In genomic region chr5:135620526-135620925, GRCm38 (mm10) we compare ENCODE assay signal across 25 mouse cellular contexts. TPM values are rescaled to one million over a fixed set of nuclear protein-coding genes. Genes with fewer than 3 reads are reported as not detected.
"Had no signal": no experiment of that assay in that cellular context is flagged by ENCODE, and none has a peak within 500 bp of the region (broad histone marks: within the 10 kb centered on the region; RNA-seq: fewer than 3 reads in every experiment).

No protein-coding gene starts in this region.

- H3K27me3 ChIP-seq: neural tube, embryonic 13.5 days; neural tube, embryonic 15.5 days; stomach, embryonic 15.5 days had no signal

- H3K9me3 ChIP-seq: neural tube, embryonic 13.5 days; neural tube, embryonic 15.5 days; stomach, embryonic 15.5 days had no signal

- H3K27ac ChIP-seq: neural tube, embryonic 13.5 days; neural tube, embryonic 15.5 days; stomach, embryonic 15.5 days; stomach, postnatal 0 days had no signal

- H3K4me1 ChIP-seq: neural tube, embryonic 13.5 days; neural tube, embryonic 15.5 days; stomach, embryonic 15.5 days had no signal

- H3K9ac ChIP-seq: neural tube, embryonic 13.5 days; neural tube, embryonic 15.5 days; stomach, embryonic 15.5 days had no signal

- H3K4me2 ChIP-seq: neural tube, embryonic 13.5 days; neural tube, embryonic 15.5 days; stomach, embryonic 15.5 days had no signal

- H3K36me3 ChIP-seq: neural tube, embryonic 13.5 days; neural tube, embryonic 15.5 days; stomach, embryonic 15.5 days had no signal

- H3K4me3 ChIP-seq: neural tube, embryonic 13.5 days; neural tube, embryonic 15.5 days; stomach, embryonic 15.5 days had no signal

- DNase-seq: retina, postnatal 1 day; right cerebral cortex, adult 18-20 months; right cerebral cortex, postnatal 14 days; right cerebral cortex, postnatal 25 days; right cerebral cortex, postnatal 4 days; spleen, adult 18-20 months; thymus, adult 18-20 months; thymus, adult 2 months; thymus, postnatal 14 days; thymus, postnatal 25 days; thymus, postnatal 36 days; thymus, postnatal 4 days had no signal

RNA-seq across cellular contexts. Expression of gene Ccl24, which starts 47.7 kb away (rescaled TPM):
- total RNA-seq: neutrophil, adult 5-6 weeks had no signal
- polyA plus RNA-seq: neural tube, embryonic 14.5 days had no signal

RNA-seq across cellular contexts. Expression of gene Ccl26, which starts 57.2 kb away (rescaled TPM):
- total RNA-seq: neutrophil, adult 5-6 weeks had no signal
- polyA plus RNA-seq: neural tube, embryonic 13.5 days; neural tube, embryonic 14.5 days; neural tube, embryonic 15.5 days; small intestine, adult 2 months; spleen, adult 2 months; stomach, embryonic 14.5 days; stomach, embryonic 15.5 days; stomach, embryonic 16.5 days; stomach, postnatal 0 days; testis, adult 2 months; thymus, adult 2 months; thymus, postnatal 0 days; urinary bladder, adult 2 months had no signal
